Mouse (Mus musculus): ENCODE measurements around the gene Syn3.

- TF ChIP-seq CTCF (IDR thresholded peaks at IDR 0.05; ENCODE audit: extremely low read depth, insufficient read length, insufficient replicate concordance, low read depth, low read length) (no peak), POLR2A (IDR thresholded peaks at IDR 0.05; ENCODE audit: low read depth, low read length) (no peak)
Measured at GRCm38 (mm10) chr10:86356819-86357563, 141.7 kb downstream of the Syn3 start.

All from small intestine, adult 2 months (tissue).